Mouse (Mus musculus) WW6 (cell line): ENCODE measurements around the gene Trmt2b.
"Not testable (repeated sequence)": the region's sequence is repeated elsewhere in the genome, so short reads cannot be mapped to it uniquely, and the experiment has no call there.

ENCODE experiments used
- DNase-seq: peaks from one replicate; pipeline ENCODE4 v3.0.0-alpha.2; 2013; ENCODE audit warnings: low read depth, low spot score

Trmt2b gene

DNA sequence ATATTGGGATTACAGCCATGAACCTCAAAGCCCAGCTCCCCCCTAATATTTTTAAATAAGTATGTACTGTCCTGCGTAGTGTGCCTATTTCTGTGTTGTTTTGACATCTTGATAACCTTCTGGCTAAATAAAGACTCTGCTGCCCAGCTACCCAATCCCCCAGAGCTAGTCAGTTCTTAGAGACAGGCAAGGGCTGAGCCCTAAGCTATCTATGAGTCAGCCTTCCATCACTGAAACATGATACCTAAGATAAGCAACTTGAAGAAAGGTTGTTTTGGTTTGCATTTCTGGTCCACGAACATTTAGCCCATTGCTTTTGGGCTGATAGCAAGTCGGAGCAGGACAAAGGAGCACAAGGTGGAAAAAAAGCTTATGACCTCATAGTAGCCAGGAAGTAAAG is 56.2 kb downstream of the Trmt2b start:
- no peak for DNase-seq

GRCm38 (mm10) chrX:134218161-134218560 is 58.6 kb downstream of the Trmt2b start:
- no peak for DNase-seq

DNA sequence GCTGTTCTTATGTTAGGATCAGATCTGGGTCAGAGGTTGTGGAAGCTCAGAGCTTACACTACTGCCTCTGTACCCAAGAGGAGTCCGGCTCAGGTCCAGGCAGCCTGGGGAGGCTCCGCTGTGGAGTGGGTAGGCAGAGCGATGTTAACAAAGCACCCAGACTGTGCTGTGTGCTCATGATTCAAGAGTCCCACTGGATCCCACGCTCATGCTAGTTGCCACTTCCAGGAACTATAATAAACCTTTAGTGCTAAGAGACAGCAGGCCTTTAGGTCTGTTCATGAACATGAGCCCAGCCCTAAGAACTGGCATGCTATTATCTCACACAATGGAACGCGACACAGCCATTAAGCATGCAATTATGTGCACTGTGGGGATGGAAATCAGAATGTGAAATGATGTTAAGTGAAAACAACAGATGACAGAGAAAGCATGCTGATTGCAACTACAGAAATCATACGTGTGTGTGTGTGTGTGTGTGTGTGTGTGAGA is 65.6 kb downstream of the Trmt2b start:
- DNase-seq: no peak

GRCm38 (mm10) chrX:134208491-134208890 is 68.3 kb downstream of the Trmt2b start:
- no peak for DNase-seq

DNA sequence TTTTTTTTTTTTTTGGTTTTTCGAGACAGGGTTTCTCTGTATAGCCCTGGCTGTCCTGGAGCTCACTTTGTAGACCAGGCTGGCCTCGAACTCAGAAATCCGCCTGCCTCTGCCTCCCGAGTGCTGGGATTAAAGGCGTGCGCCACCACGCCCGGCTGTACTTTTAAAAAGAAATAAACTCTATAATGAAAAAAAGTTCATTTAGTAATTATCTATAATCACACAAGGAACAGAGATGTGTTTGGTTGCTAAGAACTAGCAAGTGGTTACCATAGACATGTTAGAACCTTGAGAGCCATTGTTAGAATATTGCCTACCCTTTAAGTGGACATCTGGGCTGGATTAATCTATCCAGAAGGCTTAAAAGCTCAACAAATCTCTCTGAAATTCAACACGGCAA is 89.6 kb downstream of the Trmt2b start, which contains the start of gene Arl13a:
Arl13a (plus strand) TSS at position 301 of the 400 bp plus-strand sequence.
- not testable (repeated sequence) for DNase-seq

DNA sequence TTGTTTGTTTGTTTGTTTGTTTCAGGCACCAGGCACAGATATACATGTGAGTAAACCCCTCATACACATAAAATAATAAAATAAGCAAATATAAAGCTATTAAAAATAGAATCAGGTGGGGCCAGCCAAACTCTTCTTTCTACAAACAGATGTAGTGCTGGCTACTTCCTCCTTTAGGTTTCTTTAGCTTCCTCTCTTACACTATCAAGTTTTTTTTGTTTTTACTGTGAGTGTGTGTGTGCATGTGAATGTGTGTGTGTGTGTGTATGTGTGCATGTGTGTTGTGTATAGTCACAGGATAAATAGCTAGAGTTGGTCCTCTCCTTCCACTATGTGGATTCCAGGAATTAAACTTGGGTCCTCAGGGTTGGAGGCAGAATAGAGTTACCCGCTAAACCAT is 102.1 kb downstream of the Trmt2b start:
- no peak for DNase-seq
